Mouse (Mus musculus) spleen, postnatal 4 days (tissue): Measurements from ENCODE around the gene Pax8.

Experiments used
- DNase-seq, 2 experiments: peaks; one replicate each; pipeline ENCODE4 v3.0.0; 2022; ENCODE audit warnings: low spot score in 2 of 2

The Pax8 gene

GRCm38 (mm10) chr2:24413677-24414076 is 61.7 kb downstream of the Pax8 start:
- DNase-seq = no peak

- no peak for DNase-seq
These were observed 62.2 kb downstream of the Pax8 start for GRCm38 (mm10) chr2:24413172-24413571.

GRCm38 (mm10) chr2:24409166-24409565 is 66.2 kb downstream of the Pax8 start:
- DNase-seq = peak; percentile 55 to 82

- DNase-seq = no peak
These were observed 67.5 kb downstream of the Pax8 start for GRCm38 (mm10) chr2:24407701-24408485.

GRCm38 (mm10) chr2:24405345-24406012 is 69.9 kb downstream of the Pax8 start:
- DNase-seq = peak; percentile 54 to 78

- no peak for DNase-seq
These were observed 74.7 kb downstream of the Pax8 start for GRCm38 (mm10) chr2:24400711-24401110.

GRCm38 (mm10) chr2:24397115-24397514 is 78.3 kb downstream of the Pax8 start:
- no peak for DNase-seq

GRCm38 (mm10) chr2:24393251-24393650 is 82.1 kb downstream of the Pax8 start:
- DNase-seq = no peak

GRCm38 (mm10) chr2:24387361-24388283 is 87.8 kb downstream of the Pax8 start:
- no peak for DNase-seq

- DNase-seq = no peak
These were observed 88.5 kb downstream of the Pax8 start for GRCm38 (mm10) chr2:24386964-24387320.

- DNase-seq = peak; percentile 63 to 80
These were observed 89.0 kb downstream of the Pax8 start for GRCm38 (mm10) chr2:24386158-24386963.

GRCm38 (mm10) chr2:24385111-24385961 is 90.1 kb downstream of the Pax8 start:
- peak; percentile 76 to 83 for DNase-seq

GRCm38 (mm10) chr2:24384393-24384792 is 91.0 kb downstream of the Pax8 start:
- DNase-seq = no peak

- no peak for DNase-seq
These were observed 91.8 kb downstream of the Pax8 start for GRCm38 (mm10) chr2:24383636-24384035.

- DNase-seq = no peak
These were observed 92.8 kb downstream of the Pax8 start for GRCm38 (mm10) chr2:24382456-24383230.

GRCm38 (mm10) chr2:24378747-24379450 is 96.5 kb downstream of the Pax8 start:
- no peak for DNase-seq
